Mouse (Mus musculus) liver, embryonic 15.5 days (tissue): ENCODE results near the gene Relt. TPM values are rescaled to one million over a fixed set of nuclear protein-coding genes. Genes with fewer than 3 reads are reported as not detected.

Source experiments
- ATAC-seq: fragments of 200-750 bp; cut with Nextera tagmentation; 2 replicates; pipeline ENCODE4 v1.8.0; 2017; ENCODE audit warnings: moderate number of reproducible peaks, mild to moderate bottlenecking, moderate library complexity; ENCODE audit not compliant: insufficient read depth
- H3K27ac ChIP-seq: fragments of 300-500 bp; sonication (generic); replicated peaks from 2 replicates; pipeline ENCODE4 v1.5.1; 2015; ENCODE audit warnings: mild to moderate bottlenecking, inconsistent platforms
- H3K27me3 ChIP-seq: fragments of 300-500 bp; sonication (generic); 2 replicates; pipeline ENCODE4 v1.6.1; 2015; ENCODE audit warnings: mild to moderate bottlenecking, inconsistent platforms
- H3K36me3 ChIP-seq: fragments of 300-500 bp; sonication (generic); replicated peaks from 2 replicates; pipeline ENCODE4 v1.6.1; 2015; ENCODE audit warnings: moderate library complexity, mild to moderate bottlenecking, inconsistent platforms
- H3K4me1 ChIP-seq: fragments of 300-500 bp; sonication (generic); replicated peaks from 2 replicates; pipeline ENCODE4 v1.6.1; 2015; ENCODE audit warnings: inconsistent platforms
- H3K4me2 ChIP-seq: fragments of 300-500 bp; sonication (generic); 2 replicates; pipeline ENCODE4 v1.6.1; 2015; ENCODE audit warnings: moderate library complexity, mild to moderate bottlenecking, inconsistent platforms
- H3K4me3 ChIP-seq: fragments of 300-500 bp; sonication (generic); replicated peaks from 2 replicates; pipeline ENCODE4 v1.5.1; 2015; ENCODE audit warnings: mild to moderate bottlenecking, inconsistent platforms
- H3K9ac ChIP-seq: fragments of 300-500 bp; sonication (generic); 2 replicates; pipeline ENCODE4 v1.6.1; 2015; ENCODE audit warnings: moderate library complexity, mild to moderate bottlenecking, inconsistent platforms
- H3K9me3 ChIP-seq: fragments of 300-500 bp; sonication (generic); replicated peaks from 2 replicates; pipeline ENCODE4 v1.6.1; 2016; ENCODE audit warnings: inconsistent platforms
- WGBS: fragments of 180-500 bp; shearing (Covaris S2); methylation state at CpG from one replicate; pipeline ENCODE4 v1.1.7; 2015; ENCODE audit warnings: mixed read lengths; ENCODE audit not compliant: insufficient replicate concordance; 5-methylcytosine and 5-hydroxymethylcytosine counted together
- polyA plus RNA-seq: library from polyadenylated mRNA; unstranded; fragments of >200 nt; fragmentation: Nextera tagmentation; extraction: Ambion mirVana; gene quantifications from 2 replicates; pipeline ENCODE4 v1.2.1, GENCODE M21; 2015

The Relt gene
- polyA plus RNA-seq, 1 experiment from 2014 or later: 17.4 TPM

- ATAC-seq: no peak
- Histone ChIP-seq H3K4me1 (peaks cover 19% of the 10 kb centered on the region), H3K4me3 (no peak overlapping the region), H3K27me3 (no peaks in the 10 kb centered on the region), H3K36me3 (no peaks in the 10 kb centered on the region), H3K27ac (0 out of 2 replicates have a peak overlapping the region, but pooled peaks have one; percentile 19), H3K4me2 (no peak overlapping the region), H3K9me3 (no peaks in the 10 kb centered on the region), H3K9ac (no peak overlapping the region)
- WGBS: 16% methylated on average over 1 of the region's 1 CpGs
These were observed 12.6 kb upstream of the Relt start for GRCm38 (mm10) chr7:100875822-100876221.

- no peak overlapping the region for H3K27ac ChIP-seq
- WGBS: 82% methylated on average over 13 of the region's 13 CpGs
- ATAC-seq: no peak
- no peak overlapping the region for H3K4me3 ChIP-seq
- H3K4me1 ChIP-seq: peaks cover 21% of the 10 kb centered on the region
- no peak overlapping the region for H3K9ac ChIP-seq
- H3K36me3 ChIP-seq: no peaks in the 10 kb centered on the region
- no peaks in the 10 kb centered on the region for H3K9me3 ChIP-seq
- no peak overlapping the region for H3K4me2 ChIP-seq
- no peaks in the 10 kb centered on the region for H3K27me3 ChIP-seq
These were observed 10.0 kb upstream of the Relt start for GRCm38 (mm10) chr7:100873197-100873596.

GRCm38 (mm10) chr7:100871892-100872291 is 8.6 kb upstream of the Relt start:
- no peak overlapping the region for H3K4me2 ChIP-seq
- no peaks in the 10 kb centered on the region for H3K9me3 ChIP-seq
- peaks cover 33% of the 10 kb centered on the region for H3K4me1 ChIP-seq
- no peaks in the 10 kb centered on the region for H3K36me3 ChIP-seq
- no peak overlapping the region for H3K9ac ChIP-seq
- 72% methylated on average over 5 of the region's 5 CpGs for WGBS
- no peak overlapping the region for H3K27ac ChIP-seq
- no peak overlapping the region for H3K4me3 ChIP-seq
- no peak for ATAC-seq
- no peaks in the 10 kb centered on the region for H3K27me3 ChIP-seq

- Histone ChIP-seq H3K4me2 (no peak overlapping the region), H3K9ac (no peak overlapping the region), H3K27me3 (no peaks in the 10 kb centered on the region), H3K9me3 (no peaks in the 10 kb centered on the region), H3K4me1 (peaks cover 38% of the 10 kb centered on the region), H3K4me3 (no peak overlapping the region), H3K36me3 (no peaks in the 10 kb centered on the region), H3K27ac (no peak overlapping the region)
- 77% methylated on average over 4 of the region's 4 CpGs for WGBS
- no peak for ATAC-seq
These were observed 8.1 kb upstream of the Relt start for GRCm38 (mm10) chr7:100871355-100871754.

GRCm38 (mm10) chr7:100869877-100870629 is 6.8 kb upstream of the Relt start:
- H3K36me3 ChIP-seq: no peaks in the 10 kb centered on the region
- peaks cover 36% of the 10 kb centered on the region for H3K4me1 ChIP-seq
- H3K4me3 ChIP-seq: no peak overlapping the region
- no peak overlapping the region for H3K9ac ChIP-seq
- WGBS: 70% methylated on average over 8 of the region's 8 CpGs
- H3K27ac ChIP-seq: no peak overlapping the region
- H3K9me3 ChIP-seq: no peaks in the 10 kb centered on the region
- ATAC-seq: no peak
- H3K27me3 ChIP-seq: no peaks in the 10 kb centered on the region
- no peak overlapping the region for H3K4me2 ChIP-seq

GRCm38 (mm10) chr7:100868551-100868950 is 5.3 kb upstream of the Relt start:
- Histone ChIP-seq H3K9me3 (no peaks in the 10 kb centered on the region), H3K36me3 (no peaks in the 10 kb centered on the region), H3K9ac (no peak overlapping the region), H3K4me1 (peaks cover 36% of the 10 kb centered on the region), H3K27ac (peak overlapping the region; percentile 62), H3K4me3 (no peak overlapping the region), H3K4me2 (no peak overlapping the region), H3K27me3 (no peaks in the 10 kb centered on the region)
- no peak for ATAC-seq
- 44% methylated on average over 4 of the region's 4 CpGs for WGBS

- ATAC-seq: no peak
- 22% methylated on average over 2 of the region's 2 CpGs for WGBS
- Histone ChIP-seq H3K4me2 (no peak overlapping the region), H3K9me3 (no peaks in the 10 kb centered on the region), H3K4me3 (no peak overlapping the region), H3K9ac (no peak overlapping the region), H3K27ac (0 out of 2 replicates have a peak overlapping the region, but pooled peaks have one; percentile 62), H3K4me1 (peaks cover 36% of the 10 kb centered on the region), H3K27me3 (no peaks in the 10 kb centered on the region), H3K36me3 (no peaks in the 10 kb centered on the region)
These were observed 4.3 kb upstream of the Relt start for GRCm38 (mm10) chr7:100867561-100867960.

- H3K27me3 ChIP-seq: no peaks in the 10 kb centered on the region
- H3K9ac ChIP-seq: no peak overlapping the region
- H3K4me2 ChIP-seq: no peak overlapping the region
- H3K9me3 ChIP-seq: no peaks in the 10 kb centered on the region
- H3K4me3 ChIP-seq: no peak overlapping the region
- H3K4me1 ChIP-seq: peaks cover 40% of the 10 kb centered on the region
- H3K36me3 ChIP-seq: no peaks in the 10 kb centered on the region
- no peak overlapping the region for H3K27ac ChIP-seq
- no peak for ATAC-seq
- 2% methylated on average over 3 of the region's 3 CpGs for WGBS
These were observed 3.4 kb upstream of the Relt start for GRCm38 (mm10) chr7:100866675-100867074.

GRCm38 (mm10) chr7:100862353-100862752 is 893 bp downstream of the Relt start:
- Histone ChIP-seq H3K4me3 (peak overlapping the region; percentile 85), H3K36me3 (peaks cover 41% of the 10 kb centered on the region)
- 6% methylated on average over 4 of the region's 4 CpGs for WGBS

GRCm38 (mm10) chr7:100861209-100861608 is 2.0 kb downstream of the Relt start:
- ATAC-seq: no peak
- Histone ChIP-seq H3K9ac (peak overlapping the region; percentile 96), H3K27me3 (no peaks in the 10 kb centered on the region), H3K4me3 (peak overlapping the region; percentile 85), H3K9me3 (no peaks in the 10 kb centered on the region), H3K4me2 (peak overlapping the region; percentile 78), H3K4me1 (peaks cover 63% of the 10 kb centered on the region), H3K27ac (peak overlapping the region; percentile 92), H3K36me3 (peaks cover 51% of the 10 kb centered on the region)
- 59% methylated on average over 5 of the region's 5 CpGs for WGBS

More at GRCm38 (mm10) chr7:100862353-100862752, 893 bp downstream of the Relt start:
- H3K27me3 ChIP-seq: no peaks in the 10 kb centered on the region
- peak; percentile 0; the same call in 1 of the 2 replicates for ATAC-seq
- no peaks in the 10 kb centered on the region for H3K9me3 ChIP-seq
- peak overlapping the region; percentile 92 for H3K27ac ChIP-seq
- peak overlapping the region; percentile 96 for H3K9ac ChIP-seq
- H3K4me2 ChIP-seq: peak overlapping the region; percentile 78
- H3K4me1 ChIP-seq: peaks cover 62% of the 10 kb centered on the region

GRCm38 (mm10) chr7:100860450-100860849 is 2.8 kb downstream of the Relt start:
- peak; percentile 17 for ATAC-seq
- peak overlapping the region; percentile 96 for H3K9ac ChIP-seq
- H3K4me1 ChIP-seq: peaks cover 69% of the 10 kb centered on the region
- no peaks in the 10 kb centered on the region for H3K9me3 ChIP-seq
- H3K27me3 ChIP-seq: no peaks in the 10 kb centered on the region
- H3K36me3 ChIP-seq: peaks cover 58% of the 10 kb centered on the region
- H3K4me3 ChIP-seq: peak overlapping the region; percentile 85
- peak overlapping the region; percentile 78 for H3K4me2 ChIP-seq
- WGBS: 39% methylated on average over 3 of the region's 3 CpGs
- H3K27ac ChIP-seq: peak overlapping the region; percentile 92
